Mouse (Mus musculus): ENCODE measurements at regions not wholly inside any gene's neighbourhood (a gene's known extent, or its start where the extent isn't known, plus 50 kb on each side); places are given as distances from the start of the nearest gene placed in this dataset.

GRCm38 (mm10) chr16:24150512-24150911, 161.9 kb upstream of the Bcl6 start:
- Histone ChIP-seq H3K9me3 (no peaks in the 10 kb centered on the region), H3K9ac (no peak overlapping the region), H3K4me3 (replicated peaks) (no peak overlapping the region), H3K27ac (no peak overlapping the region), H3K4me2 (replicated peaks) (no peak overlapping the region), H3K27me3 (replicated peaks) (no peaks in the 10 kb centered on the region), H3K4me1 (replicated peaks) (peaks cover 3% of the 10 kb centered on the region; the same call in 1 of the 2 replicates), H3K36me3 (no peaks in the 10 kb centered on the region)
- WGBS, result 80% methylated on average over 2 of the region's 2 CpGs
- no peak for ATAC-seq

DNA sequence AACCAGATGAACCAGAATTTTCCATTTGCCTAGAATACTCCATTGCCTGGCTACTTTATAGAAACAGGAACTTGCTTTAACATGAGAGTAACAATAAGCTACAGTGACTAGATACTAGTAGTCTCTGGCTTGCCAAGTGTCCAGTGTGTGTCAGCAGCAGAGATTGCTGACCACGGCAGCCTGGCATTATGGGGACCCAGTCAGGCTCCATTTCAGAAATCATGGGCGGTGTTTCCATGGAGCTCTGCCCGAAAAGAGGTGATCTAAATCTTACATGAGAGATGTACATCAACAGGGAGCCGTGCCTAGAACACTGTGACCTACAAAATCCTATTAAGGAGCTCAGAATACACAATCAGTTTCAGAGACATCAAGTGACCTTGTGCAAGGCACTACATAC, 160.8 kb upstream of the Bcl6 start:
- no peak overlapping the region for H3K4me3 ChIP-seq (replicated peaks)
- no peaks in the 10 kb centered on the region for H3K9me3 ChIP-seq
- H3K4me1 ChIP-seq (replicated peaks), result peaks cover 3% of the 10 kb centered on the region; the same call in 1 of the 2 replicates
- H3K27ac ChIP-seq, result no peak overlapping the region
- no peaks in the 10 kb centered on the region for H3K27me3 ChIP-seq (replicated peaks)
- no peaks in the 10 kb centered on the region for H3K36me3 ChIP-seq
- ATAC-seq, result no peak
- H3K4me2 ChIP-seq (replicated peaks), result no peak overlapping the region
- no peak overlapping the region for H3K9ac ChIP-seq
- 91% methylated on average over 4 of the region's 4 CpGs for WGBS

- ATAC-seq, result no peak
- no peak overlapping the region for H3K4me3 ChIP-seq (replicated peaks)
- WGBS, result 88% methylated on average over 3 of the region's 3 CpGs
- H3K9ac ChIP-seq, result no peak overlapping the region
- H3K4me1 ChIP-seq (replicated peaks), result no peaks in the 10 kb centered on the region
- no peak overlapping the region for H3K27ac ChIP-seq
- H3K27me3 ChIP-seq (replicated peaks), result no peaks in the 10 kb centered on the region
- H3K36me3 ChIP-seq, result no peaks in the 10 kb centered on the region
- no peaks in the 10 kb centered on the region for H3K9me3 ChIP-seq
- no peak overlapping the region for H3K4me2 ChIP-seq (replicated peaks)
Observed at GRCm38 (mm10) chr16:24143894-24144293, 155.2 kb upstream of the Bcl6 start.

- no peak overlapping the region for H3K4me2 ChIP-seq (replicated peaks)
- no peaks in the 10 kb centered on the region for H3K9me3 ChIP-seq
- H3K4me1 ChIP-seq (replicated peaks), result no peaks in the 10 kb centered on the region
- 41% methylated on average over 5 of the region's 5 CpGs for WGBS
- no peak overlapping the region for H3K4me3 ChIP-seq (replicated peaks)
- no peak overlapping the region for H3K9ac ChIP-seq
- no peaks in the 10 kb centered on the region for H3K27me3 ChIP-seq (replicated peaks)
- H3K27ac ChIP-seq, result no peak overlapping the region
- no peak for ATAC-seq
- no peaks in the 10 kb centered on the region for H3K36me3 ChIP-seq
Observed at GRCm38 (mm10) chr16:24142915-24143541, 154.4 kb upstream of the Bcl6 start.

DNA sequence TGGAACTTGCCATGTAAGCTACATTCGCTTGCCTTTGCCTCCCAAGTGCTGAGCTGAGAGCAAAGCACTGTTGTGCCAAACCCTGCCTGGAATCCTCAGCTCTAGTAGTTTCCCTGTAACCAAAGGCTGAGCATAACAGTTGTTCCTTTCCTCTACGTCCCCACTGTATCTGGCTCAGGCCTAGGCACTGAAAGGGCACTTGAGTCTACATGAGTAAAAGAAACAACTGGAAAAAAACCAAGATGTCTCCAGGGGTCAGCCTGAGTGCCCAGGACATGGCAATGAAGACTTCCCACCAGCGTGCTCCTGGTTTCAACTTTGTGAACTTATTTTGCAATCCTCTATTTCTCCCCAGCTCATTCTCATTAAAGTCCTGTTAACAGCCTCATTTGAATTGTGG, 150.5 kb upstream of the Bcl6 start:
- Histone ChIP-seq H3K27me3 (replicated peaks) (no peaks in the 10 kb centered on the region), H3K27ac (no peak overlapping the region), H3K4me2 (replicated peaks) (no peak overlapping the region), H3K4me3 (replicated peaks) (no peak overlapping the region), H3K36me3 (no peaks in the 10 kb centered on the region), H3K9me3 (no peaks in the 10 kb centered on the region), H3K9ac (no peak overlapping the region), H3K4me1 (replicated peaks) (no peaks in the 10 kb centered on the region)
- WGBS, result 93% methylated on average over 3 of the region's 3 CpGs
- no peak for ATAC-seq

GRCm38 (mm10) chr16:24137266-24138033, 148.8 kb upstream of the Bcl6 start:
- no peak overlapping the region for H3K27ac ChIP-seq
- no peak overlapping the region for H3K4me2 ChIP-seq (replicated peaks)
- no peak for ATAC-seq
- H3K27me3 ChIP-seq (replicated peaks), result no peaks in the 10 kb centered on the region
- no peaks in the 10 kb centered on the region for H3K9me3 ChIP-seq
- no peak overlapping the region for H3K9ac ChIP-seq
- H3K4me1 ChIP-seq (replicated peaks), result no peaks in the 10 kb centered on the region
- H3K4me3 ChIP-seq (replicated peaks), result no peak overlapping the region
- WGBS, result 82% methylated on average over 7 of the region's 7 CpGs
- H3K36me3 ChIP-seq, result no peaks in the 10 kb centered on the region

DNA sequence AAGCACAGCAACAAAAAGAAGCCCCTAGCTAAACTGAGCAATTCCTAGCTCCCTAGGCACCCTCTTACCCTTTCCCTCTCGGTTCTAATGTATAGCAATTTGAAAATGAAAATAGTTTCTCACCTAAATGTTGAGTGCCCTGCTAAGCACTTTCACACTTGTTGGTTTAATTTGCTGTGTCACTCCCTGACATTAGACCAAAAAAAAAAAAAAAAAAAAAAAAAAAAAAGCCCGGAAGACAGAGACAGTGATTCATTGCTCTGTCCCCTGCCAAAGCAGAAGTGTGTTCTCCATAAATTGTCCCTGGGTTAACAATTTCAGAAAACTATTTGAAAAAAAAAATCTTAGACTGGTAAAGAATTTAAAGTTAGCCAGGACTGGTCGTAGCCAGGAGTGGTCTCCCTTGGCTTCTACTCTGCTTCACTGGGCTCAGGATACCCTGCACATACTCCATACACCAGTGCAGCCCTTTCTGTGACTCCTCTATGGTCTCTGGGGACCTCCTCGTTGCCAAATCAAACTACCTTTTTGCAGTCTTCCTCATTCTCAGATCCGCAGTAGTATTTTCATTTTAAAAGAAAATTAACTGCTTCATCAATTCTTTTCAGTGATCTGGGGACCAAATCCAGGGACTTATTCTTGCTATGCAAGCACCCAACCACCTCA, 148.0 kb upstream of the Bcl6 start:
- H3K4me3 ChIP-seq (replicated peaks), result no peak overlapping the region
- ATAC-seq, result no peak
- no peaks in the 10 kb centered on the region for H3K9me3 ChIP-seq
- no peak overlapping the region for H3K4me2 ChIP-seq (replicated peaks)
- H3K27me3 ChIP-seq (replicated peaks), result no peaks in the 10 kb centered on the region
- WGBS, result 69% methylated on average over 5 of the region's 5 CpGs
- no peak overlapping the region for H3K9ac ChIP-seq
- no peaks in the 10 kb centered on the region for H3K36me3 ChIP-seq
- H3K27ac ChIP-seq, result no peak overlapping the region
- no peaks in the 10 kb centered on the region for H3K4me1 ChIP-seq (replicated peaks)

DNA sequence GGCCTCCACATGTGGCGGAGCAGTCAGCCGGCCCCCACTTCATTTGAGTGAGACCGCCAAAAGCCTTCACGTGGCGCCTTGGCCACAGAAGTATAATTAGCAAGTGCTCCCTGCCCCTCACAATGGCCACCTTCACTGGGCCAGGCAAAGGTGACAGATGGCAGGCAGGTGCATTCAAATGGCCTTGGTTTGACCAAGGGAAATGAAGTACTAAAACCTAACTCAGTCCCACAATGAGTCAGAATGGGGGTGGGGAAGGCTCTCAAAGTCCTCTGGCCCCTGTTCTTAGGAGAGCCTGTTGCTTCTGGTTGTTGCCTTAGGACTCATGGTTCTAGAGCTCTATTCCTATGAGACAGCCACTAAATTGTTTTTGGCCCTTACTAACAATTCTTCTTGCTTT, 147.2 kb upstream of the Bcl6 start:
- no peaks in the 10 kb centered on the region for H3K4me1 ChIP-seq (replicated peaks)
- H3K27ac ChIP-seq, result no peak overlapping the region
- no peaks in the 10 kb centered on the region for H3K36me3 ChIP-seq
- WGBS, result 90% methylated on average over 5 of the region's 5 CpGs
- no peaks in the 10 kb centered on the region for H3K27me3 ChIP-seq (replicated peaks)
- H3K9me3 ChIP-seq, result no peaks in the 10 kb centered on the region
- H3K4me3 ChIP-seq (replicated peaks), result no peak overlapping the region
- ATAC-seq, result no peak
- no peak overlapping the region for H3K4me2 ChIP-seq (replicated peaks)
- H3K9ac ChIP-seq, result no peak overlapping the region

GRCm38 (mm10) chr16:24135351-24135750, 146.7 kb upstream of the Bcl6 start:
- H3K27me3 ChIP-seq (replicated peaks), result no peaks in the 10 kb centered on the region
- ATAC-seq, result no peak
- 90% methylated on average over 3 of the region's 4 CpGs for WGBS
- no peaks in the 10 kb centered on the region for H3K36me3 ChIP-seq
- no peaks in the 10 kb centered on the region for H3K9me3 ChIP-seq
- H3K4me2 ChIP-seq (replicated peaks), result no peak overlapping the region
- no peak overlapping the region for H3K27ac ChIP-seq
- no peak overlapping the region for H3K4me3 ChIP-seq (replicated peaks)
- no peaks in the 10 kb centered on the region for H3K4me1 ChIP-seq (replicated peaks)
- no peak overlapping the region for H3K9ac ChIP-seq

- no peak overlapping the region for H3K4me3 ChIP-seq (replicated peaks)
- H3K4me2 ChIP-seq (replicated peaks), result no peak overlapping the region
- WGBS, result 68% methylated on average over 4 of the region's 4 CpGs
- H3K36me3 ChIP-seq, result no peaks in the 10 kb centered on the region
- no peak for ATAC-seq
- H3K27me3 ChIP-seq (replicated peaks), result no peaks in the 10 kb centered on the region
- H3K4me1 ChIP-seq (replicated peaks), result no peaks in the 10 kb centered on the region
- no peak overlapping the region for H3K27ac ChIP-seq
- H3K9ac ChIP-seq, result no peak overlapping the region
- H3K9me3 ChIP-seq, result no peaks in the 10 kb centered on the region
Observed at GRCm38 (mm10) chr16:24134486-24135050, 145.9 kb upstream of the Bcl6 start.

- no peak for ATAC-seq
- H3K36me3 ChIP-seq, result no peaks in the 10 kb centered on the region
- no peaks in the 10 kb centered on the region for H3K4me1 ChIP-seq (replicated peaks)
- H3K4me2 ChIP-seq (replicated peaks), result no peak overlapping the region
- no peak overlapping the region for H3K27ac ChIP-seq
- H3K27me3 ChIP-seq (replicated peaks), result no peaks in the 10 kb centered on the region
- no peak overlapping the region for H3K4me3 ChIP-seq (replicated peaks)
- H3K9me3 ChIP-seq, result no peaks in the 10 kb centered on the region
- no peak overlapping the region for H3K9ac ChIP-seq
Observed at GRCm38 (mm10) chr16:24130646-24131045, 142.0 kb upstream of the Bcl6 start.

DNA sequence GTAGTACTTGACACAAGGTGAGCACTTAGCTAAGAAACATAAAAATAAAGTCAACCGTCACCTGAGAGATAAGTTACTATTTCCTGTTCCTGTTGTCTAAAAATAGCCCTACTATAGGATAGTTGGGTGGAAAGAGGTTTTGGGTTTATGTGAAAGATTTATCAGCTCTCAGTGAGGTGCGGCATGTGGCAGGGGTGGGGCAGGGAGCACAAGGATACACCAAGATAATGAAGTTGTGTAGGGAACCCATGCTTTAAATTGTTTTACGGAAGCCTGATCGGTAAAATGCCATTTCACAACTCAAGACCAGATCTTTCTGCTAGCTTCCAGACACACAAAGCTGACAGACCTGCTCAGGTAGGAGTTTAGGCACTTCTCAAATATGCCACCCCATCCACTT, 141.0 kb upstream of the Bcl6 start:
- no peak overlapping the region for H3K4me3 ChIP-seq (replicated peaks)
- WGBS, result 66% methylated on average over 4 of the region's 4 CpGs

More for the DNA sequence above, 141.0 kb upstream of the Bcl6 start:
- Histone ChIP-seq H3K27me3 (replicated peaks) (no peaks in the 10 kb centered on the region), H3K36me3 (no peaks in the 10 kb centered on the region), H3K9me3 (no peaks in the 10 kb centered on the region), H3K27ac (no peak overlapping the region), H3K4me2 (replicated peaks) (no peak overlapping the region), H3K4me1 (replicated peaks) (no peaks in the 10 kb centered on the region), H3K9ac (no peak overlapping the region)
- peak; percentile 55; the same call in 1 of the 2 replicates for ATAC-seq
